Mouse (Mus musculus) brain, embryonic 14.5 days (tissue): ENCODE data around the gene Efcab11.

Experiments
- CTCF ChIP-seq: fragments of 200-500 bp; IDR thresholded peaks from 2 replicates; pipeline ENCODE4 v1.5.1; 2012; ENCODE audit warnings: inconsistent platforms, mild to moderate bottlenecking, moderate library complexity, borderline replicate concordance; ENCODE audit not compliant: insufficient read depth, insufficient read length; ENCODE audit errors: extremely low read depth
- POLR2A ChIP-seq: fragments of 200-500 bp; IDR thresholded peaks from 2 replicates; pipeline ENCODE4 v1.6.1; 2012; ENCODE audit warnings: mild to moderate bottlenecking, inconsistent platforms, borderline replicate concordance; ENCODE audit not compliant: poor library complexity, insufficient read depth, insufficient read length, severe bottlenecking; ENCODE audit errors: extremely low read depth

DNA sequence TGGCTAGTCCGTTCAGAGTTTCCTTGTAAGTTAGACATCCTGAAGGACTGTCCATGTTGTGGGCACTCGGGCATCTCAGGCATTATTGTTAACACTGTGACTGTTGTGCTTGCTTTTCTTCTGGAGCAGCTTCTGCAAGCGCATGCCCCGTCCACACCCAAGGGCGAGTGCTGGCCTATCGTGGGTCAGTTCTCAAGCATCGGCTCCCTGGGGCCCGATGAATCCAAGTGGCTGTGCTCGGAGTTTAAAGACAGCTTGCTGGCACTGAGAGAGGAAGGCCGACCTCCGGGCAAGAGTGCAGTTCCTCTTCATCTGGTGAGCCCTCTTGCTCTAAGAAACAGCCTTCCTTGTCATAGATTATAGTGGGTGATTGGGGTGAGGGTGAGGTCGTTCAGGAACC lies 27.2 kb upstream of the Efcab11 start:
- TF ChIP-seq POLR2A (no peak), CTCF (no peak)
